Mouse (Mus musculus) spleen, postnatal 14 days (tissue): ENCODE results near the gene Smu1.
"Not testable (repeated sequence)": the region's sequence is repeated elsewhere in the genome, so short reads cannot be mapped to it uniquely, and the experiment has no call there.

ENCODE experiments used
- DNase-seq, 2 experiments: peaks; one replicate each; pipeline ENCODE4 v3.0.0; 2021 to 2022; ENCODE audit warnings: low spot score in 2 of 2

The Smu1 gene

GRCm38 (mm10) chr4:40757780-40758420, at the start of gene Smu1:
Gene Smu1, minus strand, starts transcription at chr4:40757923.
- DNase-seq = peak; percentile 93 to 96

GRCm38 (mm10) chr4:40807382-40807781, 49.7 kb upstream of the Smu1 start:
- DNase-seq = no peak

GRCm38 (mm10) chr4:40805401-40805800, 47.7 kb upstream of the Smu1 start:
- DNase-seq = no peak

GRCm38 (mm10) chr4:40802787-40803186, 45.1 kb upstream of the Smu1 start:
- no peak for DNase-seq

GRCm38 (mm10) chr4:40801908-40802307, 44.2 kb upstream of the Smu1 start:
- no peak for DNase-seq

GRCm38 (mm10) chr4:40800873-40801272, 43.1 kb upstream of the Smu1 start:
- no peak for DNase-seq

- not testable (repeated sequence) for DNase-seq
Measured at GRCm38 (mm10) chr4:40798833-40799555, 41.3 kb upstream of the Smu1 start.

- no peak for DNase-seq
Measured at GRCm38 (mm10) chr4:40795761-40796160, 38.0 kb upstream of the Smu1 start.

GRCm38 (mm10) chr4:40794320-40794719, 36.6 kb upstream of the Smu1 start:
- DNase-seq = no peak

GRCm38 (mm10) chr4:40791176-40791575, 33.5 kb upstream of the Smu1 start:
- no peak for DNase-seq

GRCm38 (mm10) chr4:40786578-40786977, 28.9 kb upstream of the Smu1 start:
- no peak for DNase-seq

- no peak for DNase-seq
Measured at GRCm38 (mm10) chr4:40785620-40786166, 28.0 kb upstream of the Smu1 start.

- no peak for DNase-seq
Measured at GRCm38 (mm10) chr4:40784556-40785169, 26.9 kb upstream of the Smu1 start.

GRCm38 (mm10) chr4:40783049-40783448, 25.3 kb upstream of the Smu1 start:
- DNase-seq = no peak

- DNase-seq = no peak
Measured at GRCm38 (mm10) chr4:40781797-40782495, 24.2 kb upstream of the Smu1 start.

GRCm38 (mm10) chr4:40781143-40781542, 23.4 kb upstream of the Smu1 start:
- peak in 1 of 2 experiments; percentile 24 for DNase-seq

GRCm38 (mm10) chr4:40778656-40779055, 20.9 kb upstream of the Smu1 start:
- no peak for DNase-seq

GRCm38 (mm10) chr4:40777116-40777515, 19.4 kb upstream of the Smu1 start:
- DNase-seq = no peak

- no peak for DNase-seq
Measured at GRCm38 (mm10) chr4:40776416-40776815, 18.7 kb upstream of the Smu1 start.

- DNase-seq = peak; percentile 57 to 76
Measured at GRCm38 (mm10) chr4:40774279-40775259, 16.8 kb upstream of the Smu1 start.

GRCm38 (mm10) chr4:40759876-40760275, 2.2 kb upstream of the Smu1 start:
- DNase-seq = no peak
